Mouse (Mus musculus): ENCODE results near the gene Maml1. TPM values are rescaled to one million over a fixed set of nuclear protein-coding genes. Genes with fewer than 3 reads are reported as not detected.

Maml1 gene
- total RNA-seq, 2 experiments from 2014 or later: 9.9 to 10.6 TPM

DNA sequence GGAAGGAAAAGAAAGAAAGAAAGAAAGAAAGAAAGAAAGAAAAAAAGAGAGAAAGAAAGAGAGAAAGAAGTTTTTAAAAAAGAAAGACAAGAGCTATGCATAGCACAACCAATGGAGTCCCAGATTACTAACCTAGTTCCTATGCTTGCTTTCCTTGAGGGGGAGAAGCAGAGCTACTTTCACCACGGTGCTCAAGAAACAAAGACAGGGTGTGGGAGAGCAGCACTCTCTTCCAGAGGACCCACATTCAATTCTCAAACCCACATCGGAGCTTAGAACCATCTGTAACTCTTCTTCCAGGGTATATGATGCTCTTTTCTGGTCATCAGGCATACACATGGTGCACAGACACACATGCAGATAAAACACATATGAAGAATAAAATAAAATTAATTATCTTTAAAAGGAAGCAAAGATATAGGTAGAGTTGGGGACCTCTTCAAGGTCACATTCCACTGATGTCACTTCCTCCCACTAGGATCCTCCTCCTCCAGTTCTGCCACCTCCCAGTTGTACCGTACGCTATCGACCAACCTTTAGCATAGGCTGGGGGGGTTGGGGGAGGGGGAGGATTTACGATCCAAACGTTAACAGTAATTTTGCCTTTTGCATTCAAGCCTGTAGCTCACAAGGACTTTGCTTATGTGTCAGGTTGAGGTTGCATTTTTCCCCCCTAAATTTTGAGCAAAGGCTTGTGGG lies 43.5 kb downstream of the Maml1 start:
- intact Hi-C loops (cut with DNase I): no loop called here
- DNase-seq (ENCODE audit: low spot score in 2 of 2): no peak

DNA sequence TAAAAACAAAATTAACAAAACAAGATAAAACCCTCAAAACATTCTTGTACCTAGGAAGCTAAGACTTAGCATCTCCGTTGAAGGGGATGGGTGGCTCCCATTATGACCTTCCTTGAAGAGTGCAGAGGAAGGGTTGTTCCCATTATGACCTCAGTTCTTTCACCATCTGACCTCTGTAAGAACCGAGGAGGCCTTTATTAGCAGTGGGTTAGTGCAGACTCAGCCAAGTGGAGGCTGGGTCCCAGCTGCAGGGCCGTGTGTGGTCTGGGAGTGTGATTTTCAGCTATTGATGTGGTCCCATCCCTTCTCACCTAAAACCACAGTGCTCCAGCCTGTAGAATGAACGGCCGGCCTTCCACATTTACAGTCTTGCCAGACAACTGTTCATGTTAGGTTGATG lies 46.8 kb downstream of the Maml1 start:
- no peak for DNase-seq (ENCODE audit: low spot score in 2 of 2)
- intact Hi-C loops (cut with DNase I): no loop called here

DNA sequence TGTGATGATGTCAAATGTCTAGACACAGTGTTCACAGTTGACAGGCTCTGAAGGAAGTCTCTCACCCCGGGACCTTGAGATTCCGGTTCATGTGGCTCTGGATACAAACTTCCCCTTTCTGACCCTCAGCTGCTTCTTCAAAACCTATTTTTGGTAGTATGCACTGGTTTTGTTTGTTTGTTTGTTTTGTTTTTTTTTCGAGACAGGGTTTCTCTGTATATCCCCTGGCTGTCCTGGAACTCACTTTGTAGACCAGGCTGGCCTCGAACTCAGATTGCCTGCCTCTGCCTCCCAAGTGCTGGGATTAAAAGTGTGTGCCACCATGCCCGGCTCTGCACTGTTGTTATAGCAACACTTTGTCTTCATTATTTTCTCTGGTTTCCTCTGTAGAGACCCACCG lies 48.2 kb downstream of the Maml1 start:
- no peak for DNase-seq (ENCODE audit: low spot score in 2 of 2)
- intact Hi-C loops (cut with DNase I): no loop called here

DNA sequence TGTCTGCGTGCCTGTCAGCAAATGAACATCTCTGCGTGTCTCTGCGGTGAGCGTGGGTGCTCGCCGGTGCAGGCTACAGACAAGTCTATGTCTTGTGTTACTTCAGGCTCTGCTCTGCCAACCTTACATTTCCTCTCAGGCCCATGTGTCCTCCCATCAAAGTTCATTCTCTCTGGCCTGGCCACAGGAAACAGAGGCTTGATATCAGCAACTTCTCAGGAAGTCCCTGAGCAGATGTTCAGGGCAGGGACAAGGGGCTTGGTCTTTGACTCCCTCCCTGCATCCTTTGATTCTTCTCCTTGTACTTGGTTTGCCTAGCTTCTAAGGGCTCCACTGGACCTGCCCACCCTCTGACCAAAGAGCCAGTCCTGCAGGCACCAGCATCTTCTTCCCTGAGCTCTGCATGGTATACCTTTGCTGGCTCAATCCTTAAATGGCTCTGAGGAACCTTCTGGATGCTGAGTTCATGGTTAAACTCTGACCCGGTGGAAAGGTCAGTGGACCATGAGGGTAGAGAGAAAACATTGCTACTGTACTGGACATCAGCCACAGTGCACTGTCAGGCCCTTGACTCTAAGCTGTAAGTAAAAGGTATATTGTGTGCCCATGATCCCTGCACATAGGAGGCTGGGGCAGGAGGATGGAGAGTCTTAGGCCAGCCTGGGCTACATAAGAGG lies 51.7 kb downstream of the Maml1 start:
- no peak for DNase-seq (ENCODE audit: low spot score in 2 of 2)
- intact Hi-C loops (cut with DNase I): no loop called here

DNA sequence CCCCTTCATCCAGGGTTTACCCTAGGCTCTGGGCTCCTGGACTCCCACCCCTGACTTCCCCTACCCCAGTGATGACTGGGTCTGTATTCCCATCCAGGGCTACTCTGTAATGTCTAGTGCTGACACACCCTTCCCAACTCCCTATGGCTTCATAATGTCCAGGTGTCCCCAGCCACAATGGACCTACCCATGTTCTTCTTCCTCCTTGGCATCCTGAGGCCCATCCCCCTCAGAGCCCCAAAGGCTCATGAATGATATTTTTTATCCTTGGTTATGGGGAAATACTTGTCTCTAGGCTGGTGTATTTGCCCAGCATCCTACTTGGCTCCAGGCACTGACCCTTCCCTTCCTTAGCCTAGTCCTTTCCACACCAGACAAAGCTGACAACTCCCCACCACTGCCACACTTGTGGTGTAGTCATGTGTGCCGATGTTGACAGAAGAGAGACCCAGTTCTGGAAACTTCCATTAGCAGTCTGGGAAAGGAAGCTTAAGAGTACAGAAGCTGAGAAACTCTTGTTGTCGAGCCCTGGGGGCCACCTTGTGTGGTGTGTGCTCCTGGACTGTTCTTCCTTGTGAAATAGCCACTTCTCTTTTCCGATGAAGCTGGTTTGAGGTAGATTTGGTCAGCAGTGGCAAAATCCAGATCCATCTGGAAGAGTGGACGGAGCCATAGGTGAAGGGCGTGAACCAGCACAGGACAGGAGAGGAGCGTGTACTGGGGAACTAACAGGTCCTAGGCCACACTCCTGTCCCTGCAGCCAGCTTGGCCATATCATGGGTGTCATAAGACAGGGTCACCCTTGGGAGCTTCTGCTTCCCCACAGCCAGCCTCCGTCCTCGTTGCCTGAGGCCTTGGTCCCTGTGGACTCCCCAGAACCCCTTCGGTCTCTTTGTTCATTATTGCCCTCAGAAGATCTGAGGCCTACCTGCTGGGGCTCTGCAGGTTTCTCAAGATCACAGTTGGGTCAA lies 53.0 kb downstream of the Maml1 start:
- intact Hi-C loops (cut with DNase I): loop anchor here (5.0 kb wide), 1 partner anchor 53 kb away; the partner anchor contains the start of gene Maml1
- no peak for DNase-seq (ENCODE audit: low spot score in 2 of 2)

GRCm38 (mm10) chr11:50238324-50238723 lies 53.8 kb downstream of the Maml1 start, which contains the start of gene Ltc4s:
Gene Ltc4s (minus strand): TSS chr11:50238616.
- intact Hi-C loops (cut with DNase I): loop anchor here (5.0 kb wide), 1 partner anchor 54 kb away; the partner anchor contains the start of gene Maml1
- DNase-seq (ENCODE audit: low spot score in 2 of 2): no peak

GRCm38 (mm10) chr11:50236937-50237835 lies 54.9 kb downstream of the Maml1 start:
- intact Hi-C loops (cut with DNase I): loop anchor here (5.0 kb wide), 1 partner anchor 55 kb away; the partner anchor contains the start of gene Maml1
- no peak for DNase-seq (ENCODE audit: low spot score in 2 of 2)

DNA sequence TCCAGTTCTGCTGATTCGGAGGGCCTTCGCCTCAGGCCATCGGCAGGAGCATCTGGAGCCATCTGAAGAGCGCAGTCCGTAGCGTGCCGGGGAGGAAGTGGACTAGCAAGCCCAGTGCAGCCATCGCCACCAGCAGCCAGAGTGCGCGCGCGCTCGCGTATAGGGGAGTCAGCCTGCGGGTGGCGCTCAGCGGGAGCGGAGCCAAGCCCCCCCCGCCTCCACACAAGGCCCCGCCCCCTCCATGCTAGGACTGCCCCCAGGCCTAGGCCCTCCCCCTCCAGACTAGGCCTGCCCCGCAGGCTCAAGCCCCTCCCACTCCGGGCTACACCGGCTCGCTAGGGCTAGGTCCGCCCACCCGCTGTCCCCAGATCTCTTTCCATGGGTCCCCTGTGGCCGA lies 55.6 kb downstream of the Maml1 start:
- peak; percentile 73 to 77 for DNase-seq (ENCODE audit: low spot score in 2 of 2)
- intact Hi-C loops (cut with DNase I): loop anchor here (5.0 kb wide), 1 partner anchor 56 kb away; the partner anchor contains the start of gene Maml1

DNA sequence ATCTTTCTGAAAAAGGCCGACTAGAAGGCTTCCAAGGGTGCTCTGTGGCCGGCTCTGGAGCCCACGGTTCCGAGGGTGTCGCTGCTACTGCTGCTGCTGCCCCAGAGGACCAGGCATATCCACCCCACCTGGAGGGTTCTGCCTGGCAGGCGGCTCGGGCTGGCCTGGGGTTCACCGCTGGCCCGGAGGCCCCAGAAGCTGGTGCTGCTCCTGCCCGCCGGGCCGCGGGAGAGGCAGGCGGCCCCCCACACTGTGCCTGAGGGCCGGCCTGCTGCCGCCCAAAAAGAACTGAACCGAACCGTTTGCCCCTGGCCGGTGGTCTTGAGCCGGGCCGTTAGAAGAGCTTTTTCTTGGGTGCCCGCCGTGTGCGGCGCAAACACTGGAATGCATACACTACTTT lies 57.5 kb downstream of the Maml1 start:
- DNase-seq (ENCODE audit: low spot score in 2 of 2): no peak
- intact Hi-C loops (cut with DNase I): loop anchor here (5.0 kb wide), 1 partner anchor 58 kb away; the partner anchor contains the start of gene Maml1

GRCm38 (mm10) chr11:50233993-50234392 lies 58.1 kb downstream of the Maml1 start:
- intact Hi-C loops (cut with DNase I): no loop called here
- no peak for DNase-seq (ENCODE audit: low spot score in 2 of 2)

GRCm38 (mm10) chr11:50233022-50233421 lies 59.1 kb downstream of the Maml1 start:
- DNase-seq (ENCODE audit: low spot score in 2 of 2): peak in 1 of 2 experiments; percentile 73
- intact Hi-C loops (cut with DNase I): no loop called here

DNA sequence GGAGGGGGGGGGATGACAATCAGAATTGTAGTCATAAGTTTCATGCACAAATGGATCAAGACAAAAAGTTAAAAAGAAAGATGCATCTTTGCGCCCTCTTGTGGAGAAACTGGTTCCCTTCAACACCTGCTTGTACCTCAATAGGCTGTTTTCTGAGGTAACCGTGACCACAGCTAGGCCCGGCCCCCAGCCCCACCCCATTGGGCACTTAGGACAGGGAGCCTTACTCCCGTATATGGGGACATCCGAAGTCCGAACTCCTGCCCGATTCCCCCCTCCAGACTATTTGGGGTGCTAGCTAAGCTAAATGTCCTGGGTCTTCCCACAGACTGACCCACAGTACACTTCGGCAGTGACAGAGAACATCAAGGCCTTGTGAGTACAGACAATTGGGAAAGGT lies 60.7 kb downstream of the Maml1 start:
- DNase-seq (ENCODE audit: low spot score in 2 of 2): peak in 1 of 2 experiments; percentile 53
- intact Hi-C loops (cut with DNase I): no loop called here

- no peak for DNase-seq (ENCODE audit: low spot score in 2 of 2)
- intact Hi-C loops (cut with DNase I): no loop called here
Measured at GRCm38 (mm10) chr11:50230481-50231304, 61.4 kb downstream of the Maml1 start.

- intact Hi-C loops (cut with DNase I): loop anchor here (5.0 kb wide), 1 partner anchor 33 kb away; no protein-coding TSS in a partner anchor
- DNase-seq (ENCODE audit: low spot score in 2 of 2): no peak
Measured at GRCm38 (mm10) chr11:50229252-50229910, 62.7 kb downstream of the Maml1 start.

DNA sequence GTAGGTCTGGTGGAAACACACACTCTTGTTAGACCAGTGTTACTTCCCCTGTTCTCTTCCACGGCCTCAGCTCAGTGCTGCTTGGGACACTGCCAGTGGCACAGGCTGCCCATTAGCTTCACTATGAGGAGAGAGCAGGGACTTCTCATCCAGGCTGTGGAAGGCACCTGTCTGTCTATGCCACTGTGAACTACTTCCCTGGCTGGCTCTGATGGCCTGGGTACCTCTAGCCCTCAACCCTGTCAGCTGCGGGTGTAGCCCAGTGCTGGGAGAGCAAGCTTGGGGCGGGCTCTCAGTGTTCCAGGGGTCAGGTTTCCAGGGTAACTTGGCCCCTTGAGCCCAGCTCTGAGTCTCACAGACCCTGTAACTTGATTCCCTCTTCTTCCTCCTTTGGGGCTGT lies 63.3 kb downstream of the Maml1 start:
- DNase-seq (ENCODE audit: low spot score in 2 of 2): no peak
- intact Hi-C loops (cut with DNase I): loop anchor here (5.0 kb wide), 1 partner anchor 34 kb away; no protein-coding TSS in a partner anchor

DNA sequence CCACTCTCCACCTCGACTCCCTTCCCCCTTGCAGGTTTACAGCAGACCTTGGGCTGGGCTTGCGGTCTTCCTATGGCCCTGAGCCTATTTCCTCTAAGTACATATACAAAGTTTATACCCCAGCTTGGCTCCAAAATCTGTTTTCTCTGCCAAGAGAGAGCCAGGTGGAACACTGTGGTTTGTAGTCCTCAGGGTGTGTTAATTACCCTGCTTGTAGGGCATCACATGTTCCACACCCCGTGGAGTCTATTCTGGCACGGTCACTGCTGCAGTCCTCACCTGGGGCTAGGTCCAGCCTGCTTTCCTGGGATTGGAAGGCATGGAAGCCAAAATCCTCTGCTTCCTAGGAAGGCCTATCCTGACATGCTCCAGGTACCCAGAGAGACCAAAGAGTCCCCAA lies 64.4 kb downstream of the Maml1 start:
- DNase-seq (ENCODE audit: low spot score in 2 of 2): no peak
- intact Hi-C loops (cut with DNase I): loop anchor here (5.0 kb wide), 1 partner anchor 35 kb away; no protein-coding TSS in a partner anchor

GRCm38 (mm10) chr11:50227226-50227625 lies 64.9 kb downstream of the Maml1 start:
- intact Hi-C loops (cut with DNase I): loop anchor here (5.0 kb wide), 1 partner anchor 35 kb away; no protein-coding TSS in a partner anchor
- DNase-seq (ENCODE audit: low spot score in 2 of 2): no peak

All from left cerebral cortex, postnatal 36 days (tissue).